Mouse (Mus musculus): ENCODE data around the gene Ip6k3.

Ip6k3 gene

GRCm38 (mm10) chr17:27182401-27182800 lies 14.8 kb upstream of the Ip6k3 start:
- no peak for DNase-seq (ENCODE audit: low read depth)

- DNase-seq (ENCODE audit: low read depth), result peak; percentile 86
These were observed 14.1 kb upstream of the Ip6k3 start for GRCm38 (mm10) chr17:27181666-27182065.

GRCm38 (mm10) chr17:27179681-27180280 lies 12.2 kb upstream of the Ip6k3 start:
- no peak for DNase-seq (ENCODE audit: low read depth)

GRCm38 (mm10) chr17:27178427-27179177 lies 11.0 kb upstream of the Ip6k3 start:
- DNase-seq (ENCODE audit: low read depth), result no peak

- DNase-seq (ENCODE audit: low read depth), result peak; percentile 37
These were observed 10.4 kb upstream of the Ip6k3 start for GRCm38 (mm10) chr17:27178019-27178418.

- DNase-seq (ENCODE audit: low read depth), result no peak
These were observed 9.2 kb upstream of the Ip6k3 start for GRCm38 (mm10) chr17:27176754-27177153.

- no peak for DNase-seq (ENCODE audit: low read depth)
These were observed 8.7 kb upstream of the Ip6k3 start for GRCm38 (mm10) chr17:27176287-27176686.

- DNase-seq (ENCODE audit: low read depth), result no peak
These were observed 7.7 kb upstream of the Ip6k3 start for GRCm38 (mm10) chr17:27175196-27175874.

GRCm38 (mm10) chr17:27173715-27174114 lies 6.1 kb upstream of the Ip6k3 start:
- DNase-seq (ENCODE audit: low read depth), result no peak

GRCm38 (mm10) chr17:27172459-27172858 lies 4.9 kb upstream of the Ip6k3 start:
- no peak for DNase-seq (ENCODE audit: low read depth)

- DNase-seq (ENCODE audit: low read depth), result no peak
These were observed 3.5 kb upstream of the Ip6k3 start for GRCm38 (mm10) chr17:27171121-27171520.

GRCm38 (mm10) chr17:27169952-27170695 lies 2.5 kb upstream of the Ip6k3 start:
- DNase-seq (ENCODE audit: low read depth), result peak; percentile 79

GRCm38 (mm10) chr17:27168569-27168968 lies 974 bp upstream of the Ip6k3 start:
- no peak for DNase-seq (ENCODE audit: low read depth)

GRCm38 (mm10) chr17:27166901-27167300 lies 694 bp downstream of the Ip6k3 start:
- DNase-seq (ENCODE audit: low read depth), result no peak

GRCm38 (mm10) chr17:27165054-27165773 lies 2.4 kb downstream of the Ip6k3 start:
- DNase-seq (ENCODE audit: low read depth), result peak; percentile 82

- peak; percentile 83 for DNase-seq (ENCODE audit: low read depth)
These were observed 6.7 kb downstream of the Ip6k3 start for GRCm38 (mm10) chr17:27160905-27161304.

GRCm38 (mm10) chr17:27159169-27159568 lies 8.4 kb downstream of the Ip6k3 start:
- no peak for DNase-seq (ENCODE audit: low read depth)

GRCm38 (mm10) chr17:27158439-27158838 lies 9.2 kb downstream of the Ip6k3 start:
- DNase-seq (ENCODE audit: low read depth), result no peak

- no peak for DNase-seq (ENCODE audit: low read depth)
These were observed 11.8 kb downstream of the Ip6k3 start for GRCm38 (mm10) chr17:27155752-27156151.

- no peak for DNase-seq (ENCODE audit: low read depth)
These were observed 12.7 kb downstream of the Ip6k3 start for GRCm38 (mm10) chr17:27154881-27155280.

GRCm38 (mm10) chr17:27154256-27154655 lies 13.3 kb downstream of the Ip6k3 start:
- DNase-seq (ENCODE audit: low read depth), result peak; percentile 55

GRCm38 (mm10) chr17:27153773-27154193 lies 13.8 kb downstream of the Ip6k3 start:
- peak; percentile 77 for DNase-seq (ENCODE audit: low read depth)

Data from NIH3T3 (cell line).